Mouse (Mus musculus) lung, embryonic 14.5 days (tissue): ENCODE data around the gene Sulf2. TPM values are rescaled to one million over a fixed set of nuclear protein-coding genes. Genes with fewer than 3 reads are reported as not detected.

ENCODE experiments used
- ATAC-seq: fragments of 200-750 bp; cut with Nextera tagmentation; 2 replicates; pipeline ENCODE4 v1.8.0; 2017; ENCODE audit warnings: mild to moderate bottlenecking, moderate TSS enrichment, moderate library complexity; ENCODE audit not compliant: insufficient read depth
- DNase-seq: peaks from one replicate; pipeline ENCODE4 v3.0.0-alpha.2; 2015
- H3K27ac ChIP-seq: fragments of 300-500 bp; sonication (generic); 2 replicates; pipeline ENCODE4 v1.5.1; 2014; ENCODE audit warnings: low read depth, mild to moderate bottlenecking, moderate library complexity
- H3K27me3 ChIP-seq: fragments of 300-500 bp; sonication (generic); 2 replicates; pipeline ENCODE4 v1.6.1; 2014; ENCODE audit warnings: low read length, control low read depth; ENCODE audit not compliant: insufficient read depth
- H3K36me3 ChIP-seq: fragments of 300-500 bp; sonication (generic); 2 replicates; pipeline ENCODE4 v1.6.1; 2014; ENCODE audit warnings: control low read depth; ENCODE audit not compliant: insufficient read depth
- H3K4me1 ChIP-seq: fragments of 300-500 bp; sonication (generic); 2 replicates; pipeline ENCODE4 v1.6.1; 2014; ENCODE audit warnings: antibody characterized with exemption, control low read depth; ENCODE audit not compliant: insufficient read depth
- H3K4me2 ChIP-seq: fragments of 300-500 bp; sonication (generic); 2 replicates; pipeline ENCODE4 v1.6.1; 2014; ENCODE audit warnings: mild to moderate bottlenecking
- H3K4me3 ChIP-seq: fragments of 300-500 bp; sonication (generic); 2 replicates; pipeline ENCODE4 v1.5.1; 2014; ENCODE audit warnings: low read depth, low read length
- H3K9ac ChIP-seq: fragments of 300-500 bp; sonication (generic); 2 replicates; pipeline ENCODE4 v1.6.1; 2014
- H3K9me3 ChIP-seq: fragments of 300-500 bp; sonication (generic); 2 replicates; pipeline ENCODE4 v1.6.1; 2016; ENCODE audit warnings: low read depth, low read length, control low read depth
- CTCF ChIP-seq: IDR thresholded peaks from 2 replicates; pipeline ENCODE4 v1.5.1; 2016; ENCODE audit warnings: antibody characterized with exemption, low read depth
- WGBS: fragments of 180-500 bp; shearing (Covaris S2); extraction: QIAGEN DNeasy Blood & Tissue Kit; methylation state at CpG from one replicate; pipeline ENCODE4 v1.1.7; 2014; 5-methylcytosine and 5-hydroxymethylcytosine counted together
- polyA plus RNA-seq: library from polyadenylated mRNA; unstranded; fragments of >200 nt; fragmentation: Nextera tagmentation; extraction: Ambion mirVana; gene quantifications from 2 replicates; pipeline ENCODE4 v1.2.1, GENCODE M21; 2014

Gene Sulf2
- polyA plus RNA-seq, 1 experiment from 2014 or later = 57.6 TPM

GRCm38 (mm10) chr2:166175145-166175544 is 19.7 kb upstream of the Sulf2 start:
- peak; percentile 55 for ATAC-seq
- Histone ChIP-seq H3K27ac (no peak overlapping the region; the same call in 1 of the 2 replicates), H3K9me3 (no peaks in the 10 kb centered on the region), H3K4me1 (peaks cover 15% of the 10 kb centered on the region), H3K9ac (no peak overlapping the region), H3K4me3 (no peak overlapping the region), H3K36me3 (no peaks in the 10 kb centered on the region), H3K4me2 (no peak overlapping the region), H3K27me3 (no peaks in the 10 kb centered on the region)
- 21% methylated on average over 3 of the region's 3 CpGs for WGBS
- peak; percentile 68 for DNase-seq
- no peak for TF ChIP-seq CTCF

- ATAC-seq (no peak), DNase-seq (no peak)
- Histone ChIP-seq H3K27me3 (peaks cover 3% of the 10 kb centered on the region; the same call in 1 of the 2 replicates), H3K4me2 (no peak overlapping the region), H3K4me3 (no peak overlapping the region), H3K36me3 (no peaks in the 10 kb centered on the region), H3K9me3 (no peaks in the 10 kb centered on the region), H3K9ac (no peak overlapping the region), H3K4me1 (peaks cover 14% of the 10 kb centered on the region), H3K27ac (no peak overlapping the region)
- TF ChIP-seq CTCF = no peak
- 63% methylated on average over 5 of the region's 5 CpGs for WGBS
Measured at GRCm38 (mm10) chr2:166173169-166173568, 17.7 kb upstream of the Sulf2 start.

GRCm38 (mm10) chr2:166170173-166170572 is 14.7 kb upstream of the Sulf2 start:
- DNase-seq = peak; percentile 66
- H3K4me1 ChIP-seq = peaks cover 6% of the 10 kb centered on the region; the same call in 1 of the 2 replicates
- peak; percentile 72; the same call in 1 of the 2 replicates for ATAC-seq

GRCm38 (mm10) chr2:166168868-166169267 is 13.4 kb upstream of the Sulf2 start:
- H3K27ac ChIP-seq = no peak overlapping the region
- ATAC-seq (no peak), DNase-seq (no peak)
- peaks cover 3% of the 10 kb centered on the region; the same call in 1 of the 2 replicates for H3K27me3 ChIP-seq
- no peaks in the 10 kb centered on the region for H3K36me3 ChIP-seq
- H3K9ac ChIP-seq = no peak overlapping the region
- H3K4me1 ChIP-seq = peaks cover 6% of the 10 kb centered on the region; the same call in 1 of the 2 replicates
- H3K4me2 ChIP-seq = no peak overlapping the region
- TF ChIP-seq CTCF = no peak
- 39% methylated on average over 7 of the region's 7 CpGs for WGBS
- no peak overlapping the region for H3K4me3 ChIP-seq
- H3K9me3 ChIP-seq = no peaks in the 10 kb centered on the region

More at GRCm38 (mm10) chr2:166170173-166170572, 14.7 kb upstream of the Sulf2 start:
- no peak for TF ChIP-seq CTCF
- Histone ChIP-seq H3K36me3 (no peaks in the 10 kb centered on the region), H3K4me2 (no peak overlapping the region), H3K27me3 (peaks cover 3% of the 10 kb centered on the region; the same call in 1 of the 2 replicates), H3K9ac (no peak overlapping the region), H3K27ac (0 out of 2 replicates have a peak overlapping the region, but pooled peaks have one; percentile 4), H3K9me3 (no peaks in the 10 kb centered on the region), H3K4me3 (no peak overlapping the region)
- WGBS = 19% methylated on average over 7 of the region's 7 CpGs

- Histone ChIP-seq H3K27me3 (peaks cover 3% of the 10 kb centered on the region; the same call in 1 of the 2 replicates), H3K4me2 (no peak overlapping the region), H3K9me3 (no peaks in the 10 kb centered on the region), H3K9ac (no peak overlapping the region), H3K4me3 (no peak overlapping the region), H3K4me1 (peaks cover 6% of the 10 kb centered on the region; the same call in 1 of the 2 replicates), H3K27ac (no peak overlapping the region), H3K36me3 (no peaks in the 10 kb centered on the region)
- no peak for ATAC-seq
- no peak for TF ChIP-seq CTCF
- WGBS = 88% methylated on average over 2 of the region's 2 CpGs
- no peak for DNase-seq
Measured at GRCm38 (mm10) chr2:166167387-166167786, 11.9 kb upstream of the Sulf2 start.

GRCm38 (mm10) chr2:166165396-166165795 is 9.9 kb upstream of the Sulf2 start:
- ATAC-seq (no peak), DNase-seq (no peak)
- H3K9ac ChIP-seq = no peak overlapping the region
- no peak overlapping the region for H3K4me2 ChIP-seq
- 66% methylated on average over 7 of the region's 7 CpGs for WGBS
- no peaks in the 10 kb centered on the region for H3K36me3 ChIP-seq
- H3K4me1 ChIP-seq = peaks cover 6% of the 10 kb centered on the region; the same call in 1 of the 2 replicates
- peaks cover 3% of the 10 kb centered on the region; the same call in 1 of the 2 replicates for H3K27me3 ChIP-seq
- no peak for TF ChIP-seq CTCF
- no peak overlapping the region for H3K27ac ChIP-seq
- no peak overlapping the region for H3K4me3 ChIP-seq
- no peaks in the 10 kb centered on the region for H3K9me3 ChIP-seq

GRCm38 (mm10) chr2:166164601-166165000 is 9.1 kb upstream of the Sulf2 start:
- H3K27ac ChIP-seq = no peak overlapping the region
- no peaks in the 10 kb centered on the region for H3K9me3 ChIP-seq
- no peak for TF ChIP-seq CTCF
- no peak overlapping the region for H3K9ac ChIP-seq
- H3K4me1 ChIP-seq = 0 out of 2 replicates have a peak, but pooled peaks cover 2% of the 10 kb centered on the region
- WGBS = 83% methylated on average over 1 of the region's 1 CpGs
- H3K4me3 ChIP-seq = no peak overlapping the region
- no peak for DNase-seq
- H3K27me3 ChIP-seq = peaks cover under 1% of the 10 kb centered on the region; the same call in 1 of the 2 replicates
- H3K4me2 ChIP-seq = no peak overlapping the region
- no peaks in the 10 kb centered on the region for H3K36me3 ChIP-seq
- no peak for ATAC-seq
